Mouse (Mus musculus): ENCODE data around the gene Cuedc2.

- TF ChIP-seq EP300 (IDR thresholded peaks at IDR 0.05; ENCODE audit: low read depth): no peak
- no peak for TF ChIP-seq CTCF (IDR thresholded peaks at IDR 0.05; ENCODE audit: low read depth)
Measured at GRCm38 (mm10) chr19:46326019-46326755, 12.3 kb downstream of the Cuedc2 start.
